Mouse (Mus musculus): ENCODE measurements around the gene Samd11.

The Samd11 gene

DNA sequence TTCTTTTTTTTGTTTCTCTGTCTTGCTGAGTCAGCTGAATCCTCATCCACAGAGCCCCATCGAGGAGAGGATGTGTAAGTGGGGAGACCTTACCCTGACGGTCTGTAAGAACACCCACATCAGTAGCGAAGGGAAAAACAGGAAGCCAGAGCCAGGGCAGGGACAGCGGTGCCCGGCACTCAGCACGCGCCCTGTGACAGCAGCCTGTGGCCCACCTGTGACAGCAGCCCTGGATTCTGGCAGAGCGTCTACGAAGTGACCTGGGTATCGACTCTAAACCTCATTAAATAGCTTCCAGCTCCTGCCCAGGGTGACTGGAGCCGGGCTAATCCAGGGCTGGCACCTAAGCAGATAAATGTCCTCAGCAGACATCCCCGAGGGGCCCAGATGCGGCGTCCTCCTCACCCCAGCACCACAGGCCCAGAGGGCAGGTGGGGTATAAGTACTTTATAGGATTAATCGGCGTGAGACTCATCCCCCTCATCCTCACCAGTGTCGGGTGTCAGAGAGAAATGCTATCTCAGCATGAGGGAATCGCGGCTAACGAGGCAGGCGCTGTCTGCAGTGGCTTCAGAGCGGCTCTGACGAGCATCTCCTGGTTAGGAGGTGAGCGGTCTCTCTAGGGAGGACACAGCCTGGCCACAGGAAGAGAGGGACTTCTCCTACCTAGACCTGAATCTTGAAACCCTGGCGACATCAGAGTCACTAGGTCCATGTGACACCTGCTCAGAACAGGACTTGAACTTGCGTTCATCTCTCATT lies at the start of gene Samd11:
Samd11 (minus strand) TSS at position 580 of the 762 bp plus-strand sequence.
- peak; percentile 21 for DNase-seq

DNA sequence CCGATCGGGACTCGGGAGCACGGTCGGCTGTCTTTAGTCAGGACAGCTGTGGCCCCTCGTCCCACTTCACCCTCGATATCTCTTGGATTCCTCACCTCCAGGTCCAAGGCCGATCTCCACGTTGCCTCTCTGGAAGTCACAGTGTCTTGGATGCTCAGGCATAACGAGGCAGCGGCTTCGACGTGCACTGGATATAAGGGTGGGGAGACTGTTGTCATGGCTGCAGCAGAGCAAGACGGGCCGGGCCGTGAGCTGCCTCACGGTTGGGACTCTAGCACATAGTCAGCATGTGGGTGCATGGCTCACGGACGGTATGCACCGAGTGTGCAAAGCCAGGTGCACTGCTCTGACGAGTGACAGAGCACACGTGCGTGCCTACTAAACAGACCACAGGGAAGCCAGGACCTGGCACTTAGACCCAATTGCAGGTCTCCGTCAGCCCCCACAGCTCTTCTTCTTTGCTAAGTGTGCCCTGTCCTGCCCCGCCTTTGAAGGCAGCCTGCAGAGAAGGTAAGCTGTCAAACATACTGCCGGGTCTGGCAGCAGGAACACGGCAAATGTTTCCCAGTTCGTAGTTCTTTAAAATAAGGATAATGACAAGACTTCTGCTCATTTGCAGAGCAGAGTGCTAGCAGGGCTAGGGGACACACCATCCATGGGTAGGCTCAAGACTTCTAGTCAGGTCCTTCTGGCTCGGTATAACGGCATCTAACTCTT lies 938 bp downstream of the Samd11 start:
- peak; percentile 29 for DNase-seq

DNA sequence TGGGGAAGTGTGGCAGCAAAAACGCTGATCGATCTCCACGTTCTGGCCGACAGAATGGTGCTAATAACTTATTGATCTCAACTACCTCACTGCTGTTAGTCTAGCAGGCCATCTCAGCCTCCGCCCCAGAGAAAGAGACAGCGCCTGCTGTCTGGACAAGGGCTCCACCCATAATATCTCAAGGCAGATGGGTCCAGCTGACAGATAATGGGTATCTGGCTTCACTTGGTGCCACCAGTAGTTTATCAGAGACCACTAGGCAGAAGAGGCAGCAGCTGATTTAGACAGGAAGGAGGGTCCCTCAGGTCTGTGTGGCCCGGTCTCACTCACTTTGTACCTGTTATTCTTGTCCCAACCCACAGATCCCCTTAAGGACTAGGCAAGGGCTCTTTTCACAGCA lies 2.4 kb downstream of the Samd11 start:
- DNase-seq: peak; percentile 27

GRCm38 (mm10) chr4:156252619-156253018 lies 2.8 kb downstream of the Samd11 start:
- DNase-seq: no peak

DNA sequence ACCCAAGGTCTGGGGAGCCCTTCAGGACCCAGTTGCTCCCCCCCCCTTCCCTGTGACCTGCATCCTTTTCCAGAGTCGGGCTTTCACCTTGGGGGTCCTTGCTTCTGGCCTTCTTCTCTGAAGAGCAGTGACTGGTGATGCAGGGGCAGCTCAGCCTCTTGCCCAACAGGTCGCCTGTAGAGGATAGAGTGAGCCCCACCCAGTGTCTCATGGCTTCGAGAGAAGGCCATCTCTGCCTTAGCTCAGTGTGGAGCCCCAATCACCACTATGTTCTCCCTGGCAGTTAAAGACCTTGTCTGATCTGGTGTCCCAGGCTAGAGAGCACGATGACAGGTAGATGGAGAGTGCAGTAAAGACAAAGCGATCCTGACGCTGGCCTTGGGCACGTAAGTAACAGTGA lies 3.3 kb downstream of the Samd11 start:
- peak; percentile 13 for DNase-seq

DNA sequence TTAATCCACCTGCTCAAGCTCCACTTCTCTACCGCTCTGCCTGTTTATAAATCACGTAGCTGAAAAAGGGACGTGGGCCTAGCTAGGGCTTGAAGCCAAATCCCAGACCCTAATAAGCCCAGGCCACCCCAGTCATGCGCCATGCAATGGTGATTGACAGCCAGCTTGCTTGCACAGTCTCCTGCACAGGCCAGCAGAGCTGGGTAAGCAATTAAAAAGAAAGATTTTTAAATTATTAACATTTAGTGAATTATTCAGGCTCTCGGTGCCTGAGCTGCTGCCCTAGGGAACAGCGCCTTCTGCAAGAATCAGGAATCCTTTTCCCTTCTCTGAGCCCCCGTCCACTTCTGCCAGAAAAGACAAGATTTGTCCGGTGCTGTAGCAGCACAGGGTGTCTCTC lies 4.4 kb downstream of the Samd11 start:
- no peak for DNase-seq

- DNase-seq: peak; percentile 11
Observed at GRCm38 (mm10) chr4:156249567-156249966, 5.9 kb downstream of the Samd11 start.

DNA sequence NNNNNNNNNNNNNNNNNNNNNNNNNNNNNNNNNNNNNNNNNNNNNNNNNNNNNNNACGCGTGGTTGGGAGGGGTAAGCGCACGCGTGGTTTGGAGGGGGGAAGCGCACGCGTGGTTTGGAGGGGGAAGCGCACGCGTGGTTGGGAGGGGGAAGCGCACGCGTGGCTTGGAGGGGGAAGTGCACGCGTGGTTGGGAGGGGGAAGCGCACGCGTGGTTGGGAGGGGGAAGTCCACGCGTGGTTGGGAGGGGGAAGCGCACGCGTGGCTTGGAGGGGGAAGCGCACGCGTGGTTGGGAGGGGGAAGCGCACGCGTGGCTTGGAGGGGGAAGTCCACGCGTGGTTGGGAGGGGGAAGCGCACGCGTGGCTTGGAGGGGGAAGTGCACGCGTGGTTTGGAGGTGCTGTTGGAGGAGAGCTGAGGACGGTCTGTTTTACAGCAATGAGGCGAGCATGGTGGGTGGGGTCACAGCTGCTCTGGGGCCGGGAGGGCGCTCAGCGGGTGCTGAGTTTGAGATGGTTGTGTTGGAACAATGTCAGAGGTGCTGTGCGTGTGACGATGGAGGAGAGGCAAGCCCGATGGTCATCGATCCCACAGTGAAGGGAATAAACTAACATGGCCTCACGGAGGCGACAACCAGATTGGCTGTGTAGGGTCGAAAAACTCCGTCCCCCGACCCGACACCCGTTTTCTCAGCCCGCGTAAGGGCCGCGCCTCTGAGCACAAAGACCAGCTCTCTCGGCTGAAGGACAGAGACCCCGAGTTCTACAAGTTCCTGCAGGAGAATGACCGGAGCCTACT lies 18.6 kb downstream of the Samd11 start:
- DNase-seq: peak; percentile 65

DNA sequence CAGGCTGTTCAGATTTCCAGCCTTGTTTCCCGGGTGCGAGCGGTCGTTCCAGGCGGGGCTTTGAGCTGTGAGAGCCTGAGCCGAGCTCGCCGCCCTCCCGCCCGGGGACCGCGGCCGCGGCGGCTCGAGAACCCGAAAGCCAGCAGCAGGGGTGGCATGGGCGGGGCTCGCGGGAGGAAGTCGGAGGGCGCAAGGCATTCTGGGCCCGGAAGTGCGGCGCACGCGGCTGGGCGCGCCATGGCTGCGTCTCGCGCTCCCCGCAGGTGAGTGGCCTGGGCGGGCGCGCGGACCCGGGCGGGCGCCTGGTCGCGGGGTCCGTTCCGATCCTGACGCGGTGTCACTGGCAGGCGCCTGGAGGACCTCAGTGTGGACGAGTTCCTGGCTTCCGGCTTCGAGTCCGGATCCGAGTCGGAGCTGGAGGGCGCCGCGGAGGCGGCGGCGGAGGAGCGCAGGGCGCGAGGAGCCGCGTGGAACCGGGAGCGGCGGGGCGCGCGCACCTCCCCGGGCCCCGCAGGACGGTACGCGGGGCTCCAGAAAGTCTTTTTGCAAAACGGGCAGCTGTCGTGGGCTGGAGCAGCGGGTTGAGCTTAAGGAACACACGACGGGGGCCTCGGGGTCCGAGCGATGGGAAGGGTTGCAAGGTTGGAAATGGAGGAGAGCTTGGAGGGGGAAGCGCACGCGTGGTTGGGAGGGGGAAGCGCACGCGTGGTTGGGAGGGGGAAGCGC lies 19.5 kb downstream of the Samd11 start, which contains the start of gene Noc2l:
Noc2l (plus strand) TSS at position 203 of the 726 bp plus-strand sequence.
- DNase-seq: peak; percentile 90

DNA sequence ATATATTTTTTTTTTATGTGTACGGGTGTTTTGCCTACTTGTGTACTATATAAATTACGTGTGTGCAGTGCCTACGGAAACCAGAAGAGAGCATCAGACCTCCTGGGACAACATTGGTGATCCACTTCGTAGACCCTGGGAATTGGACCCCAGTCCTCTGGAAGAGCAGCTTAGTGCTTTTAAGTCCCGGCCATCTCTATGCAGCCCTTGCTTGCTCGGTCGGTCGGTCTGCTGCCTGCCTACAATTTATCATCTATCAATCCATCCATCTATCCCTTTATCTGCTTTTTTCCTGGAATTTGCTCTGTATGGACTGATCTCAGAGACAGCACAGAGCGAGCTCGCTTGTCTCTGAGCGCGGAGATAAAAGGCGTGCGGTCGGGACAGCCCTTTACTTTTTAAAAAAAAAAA lies 20.1 kb downstream of the Samd11 start:
- DNase-seq: peak; percentile 38

DNA sequence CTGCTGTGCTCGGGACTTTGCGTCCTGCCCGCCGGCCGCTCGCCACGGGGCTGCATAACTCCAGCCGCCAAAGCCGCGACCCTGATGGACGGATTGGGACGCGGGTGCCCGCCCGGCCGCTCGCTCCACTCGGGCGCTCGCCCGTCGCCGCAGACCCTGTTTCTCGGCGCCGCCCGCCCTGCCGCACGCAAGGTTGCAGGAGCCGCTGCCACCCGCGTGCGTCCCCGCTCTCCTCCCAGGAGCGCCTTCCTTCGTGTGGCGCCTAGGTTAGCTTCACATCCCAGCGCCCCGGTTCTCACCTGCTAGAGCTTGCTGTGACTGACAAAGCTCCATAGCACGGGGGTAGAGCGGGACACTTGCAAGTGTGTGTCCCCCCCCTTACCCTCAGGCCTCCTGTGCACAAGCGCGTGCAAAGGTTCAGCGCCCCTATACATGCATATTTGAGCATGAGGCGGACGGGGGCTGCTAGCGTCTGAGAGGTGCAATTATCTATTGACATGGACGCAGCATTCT lies 20.7 kb downstream of the Samd11 start, which contains the start of gene Plekhn1:
Plekhn1 (minus strand) TSS at position 157 of the 513 bp plus-strand sequence.
- peak; percentile 81 for DNase-seq

DNA sequence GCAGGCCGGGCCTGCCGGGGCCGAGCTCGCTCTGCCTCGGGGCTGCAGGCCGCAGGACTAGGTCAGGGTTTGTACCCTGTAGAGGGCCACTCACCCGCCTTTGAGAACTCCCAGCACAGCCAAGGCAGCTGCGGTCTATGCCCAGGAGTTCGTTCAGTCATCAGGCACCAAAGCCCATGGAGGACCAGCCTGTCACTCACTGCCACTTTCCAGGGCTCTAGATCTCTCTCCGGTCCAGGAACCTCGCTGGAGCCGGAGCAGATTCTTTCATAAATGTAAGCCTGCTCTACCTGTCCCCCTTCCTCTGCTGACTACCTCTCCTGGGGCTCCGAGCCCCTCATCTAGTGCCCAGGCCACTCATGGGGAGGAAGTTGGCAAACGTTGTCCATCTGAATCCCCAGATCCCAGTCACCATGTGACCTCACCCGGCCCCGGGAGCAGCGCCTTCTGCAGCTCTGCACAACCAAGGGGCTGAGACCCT lies 21.4 kb downstream of the Samd11 start:
- peak; percentile 59 for DNase-seq

DNA sequence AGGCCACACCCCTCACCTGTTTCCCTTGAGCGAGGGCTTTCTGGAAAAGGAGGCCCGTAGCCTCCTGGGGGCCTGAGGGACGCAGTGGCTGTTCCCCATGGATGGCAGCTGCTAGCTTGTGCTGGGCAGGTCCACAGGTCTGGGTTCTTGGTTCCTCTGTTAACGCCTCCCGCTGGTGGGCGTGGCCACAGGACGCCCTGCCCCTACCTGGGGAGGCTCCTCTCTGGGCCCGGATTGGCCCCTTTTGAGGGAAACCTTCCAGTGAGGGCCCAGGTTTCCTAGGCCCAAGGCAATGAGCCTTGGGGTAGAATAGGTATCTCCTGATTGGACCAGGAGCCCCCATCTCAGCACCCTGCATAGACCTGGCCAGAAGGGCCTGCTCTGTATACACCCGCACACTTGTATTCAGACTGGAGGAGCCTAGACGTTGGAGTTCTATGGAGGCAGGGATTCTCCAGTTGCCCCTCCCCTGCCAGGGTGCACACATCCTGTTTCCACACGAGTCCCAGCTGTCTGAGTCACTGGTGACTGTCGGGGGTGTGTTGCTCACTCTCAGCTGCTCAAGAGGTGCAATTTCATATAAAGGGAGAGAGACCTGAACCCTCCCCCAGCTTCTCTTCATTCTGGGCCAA lies 26.9 kb downstream of the Samd11 start:
- DNase-seq: no peak

- DNase-seq: no peak
Observed at GRCm38 (mm10) chr4:156227752-156228392, 27.6 kb downstream of the Samd11 start.

- no peak for DNase-seq
Observed at GRCm38 (mm10) chr4:156224276-156224675, 31.2 kb downstream of the Samd11 start.

DNA sequence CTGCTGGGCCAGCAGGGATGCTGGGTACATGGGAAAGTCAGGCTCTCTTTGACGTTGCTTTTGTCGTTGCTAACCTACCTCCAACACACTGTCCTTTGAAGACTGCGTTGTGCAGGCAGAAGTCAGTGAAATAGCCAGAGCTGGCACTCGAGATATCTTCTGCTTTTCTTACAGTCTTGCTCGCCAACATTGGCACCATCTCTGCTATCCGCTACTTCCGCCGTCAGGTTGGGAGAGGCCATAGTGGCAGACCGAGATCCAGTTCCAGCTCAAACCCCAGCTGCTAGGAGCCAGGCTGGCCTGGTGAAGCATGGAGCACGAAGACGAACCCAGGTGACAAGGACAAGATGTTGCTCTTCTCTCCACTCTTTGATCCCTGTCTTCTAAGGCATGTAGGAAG lies 35.5 kb downstream of the Samd11 start:
- DNase-seq: no peak

DNA sequence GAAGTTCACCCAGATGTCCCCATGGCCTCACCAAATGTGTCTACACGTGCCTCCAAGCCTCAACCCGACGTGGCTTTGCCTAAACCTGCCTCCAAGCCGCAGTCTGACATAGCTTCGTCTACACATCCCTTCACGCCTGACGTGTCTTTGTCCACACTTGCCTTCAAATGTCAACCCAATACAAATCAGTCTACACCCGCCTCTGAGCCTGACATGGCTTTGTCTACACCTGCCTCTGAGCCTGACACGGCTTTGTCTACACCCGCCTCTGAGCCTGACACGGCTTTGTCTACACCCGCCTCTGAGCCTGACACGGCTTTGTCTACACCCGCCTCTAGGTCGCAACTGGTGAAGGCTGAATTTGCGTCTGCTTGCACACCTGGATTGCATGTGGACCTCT lies 37.6 kb downstream of the Samd11 start:
- DNase-seq: no peak

DNA sequence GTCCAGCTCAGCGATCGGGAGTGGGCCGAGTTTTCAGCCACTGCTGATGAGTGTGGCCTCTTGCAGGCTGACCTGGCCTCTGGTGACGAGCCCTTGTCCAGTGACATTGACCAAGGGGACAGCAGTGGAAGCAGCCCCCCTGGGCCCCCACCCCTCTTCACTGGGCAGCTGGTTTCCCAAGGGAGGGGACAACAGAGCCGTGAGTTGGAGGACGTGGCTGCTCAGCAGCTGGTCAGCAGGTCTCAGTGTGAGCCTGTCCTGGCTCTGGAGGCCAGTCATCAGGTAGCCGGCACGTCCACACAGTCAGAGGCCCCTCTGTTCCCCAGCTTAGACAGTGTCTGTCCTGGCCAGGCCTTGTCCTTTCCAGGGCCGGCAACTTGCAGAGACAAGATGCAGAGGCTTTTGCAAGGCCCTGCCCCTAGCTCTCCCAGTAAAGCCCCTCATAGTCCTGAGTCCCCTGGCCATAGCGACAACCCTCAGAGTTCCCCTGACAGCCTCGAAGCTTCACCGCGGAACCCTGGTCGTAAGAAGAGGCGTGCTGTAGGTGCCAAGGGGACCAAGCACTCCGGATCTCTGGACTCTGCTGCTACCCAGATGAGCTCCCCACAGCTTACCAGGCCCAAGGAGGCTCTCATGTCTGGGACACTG lies 38.3 kb downstream of the Samd11 start:
- no peak for DNase-seq

GRCm38 (mm10) chr4:156216196-156216595 lies 39.3 kb downstream of the Samd11 start:
- DNase-seq: no peak

DNA sequence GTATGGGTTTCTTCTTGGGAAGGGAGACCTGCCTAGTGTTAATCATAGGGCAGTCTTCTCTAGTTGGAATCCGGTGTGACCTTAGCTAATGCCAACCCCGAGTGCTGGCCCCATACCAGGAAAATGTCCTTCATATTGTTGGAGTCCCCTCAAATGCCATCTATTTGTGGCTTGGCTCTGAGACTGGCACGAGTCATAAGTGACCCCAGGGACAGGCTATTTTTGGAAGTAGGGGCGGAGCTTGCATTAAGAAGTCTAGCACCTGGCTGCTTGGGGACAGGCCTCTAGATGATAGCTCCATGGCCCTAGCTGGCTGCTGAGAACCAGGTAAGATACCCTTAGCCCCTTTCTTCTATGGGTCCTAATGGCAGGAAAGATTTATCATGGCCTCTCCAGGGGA lies 39.8 kb downstream of the Samd11 start, which contains the start of gene Perm1:
Perm1 (plus strand) TSS at position 220 of the 400 bp plus-strand sequence.
- no peak for DNase-seq

DNA sequence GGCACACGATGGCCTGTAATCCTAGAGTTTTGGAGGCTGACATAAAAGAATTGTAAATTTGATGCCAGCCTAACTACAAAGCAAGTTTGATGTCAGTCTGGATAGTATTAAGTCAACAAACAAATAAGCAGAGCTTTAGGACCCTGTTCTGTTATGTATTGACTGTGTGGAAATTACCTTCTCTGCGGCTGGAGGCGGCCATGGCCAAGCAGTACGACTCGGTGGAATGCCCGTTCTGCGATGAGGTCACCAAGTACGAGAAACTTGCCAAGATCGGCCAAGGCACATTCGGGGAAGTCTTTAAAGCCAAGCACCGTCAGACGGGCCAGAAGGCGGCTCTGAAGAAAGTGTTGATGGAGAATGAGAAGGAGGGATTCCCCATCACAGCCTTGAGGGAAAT lies 42.3 kb downstream of the Samd11 start:
- no peak for DNase-seq
